Comparison of ENCODE assay signal across 25 mouse cellular contexts in genomic region chr14:47516755-47517154, GRCm38 (mm10). TPM values are rescaled to one million over a fixed set of nuclear protein-coding genes. Genes with fewer than 3 reads are reported as not detected.
DNase-seq lines count a peak whose midpoint lies in the region; ATAC-seq and TF ChIP-seq lines count a peak whose summit lies in the region.
"Had no signal": no experiment of that assay in that cellular context is flagged by ENCODE, and none has a peak within 500 bp of the region (broad histone marks: within the 10 kb centered on the region; RNA-seq: fewer than 3 reads in every experiment).

No protein-coding gene starts in this region.

- H3K36me3 ChIP-seq in liver, embryonic 14.5 days (replicated peaks; ENCODE audit: control insufficient read depth, insufficient read depth, low read depth): peaks cover 13% of the 10 kb centered on the region
- H3K36me3 ChIP-seq in hindbrain, embryonic 13.5 days: no peaks in the 10 kb centered on the region
- H3K36me3 ChIP-seq: embryonic facial prominence, embryonic 13.5 days; heart, embryonic 15.5 days; intestine, embryonic 15.5 days; limb, embryonic 10.5 days; limb, embryonic 15.5 days; lung, embryonic 15.5 days; midbrain, embryonic 13.5 days; neural tube, embryonic 13.5 days had no signal

- no peak for TF ChIP-seq CTCF in left cerebral cortex, adult 2 months (IDR thresholded peaks at IDR 0.05)
- TF ChIP-seq CTCF in liver, embryonic 14.5 days (IDR thresholded peaks at IDR 0.05; ENCODE audit: low read depth): no peak

- 82% methylated on average over 6 of the region's 6 CpGs for WGBS in liver, embryonic 14.5 days (ENCODE audit: insufficient replicate concordance)
- WGBS in hindbrain, embryonic 13.5 days: 90% methylated on average over 6 of the region's 6 CpGs

- peak overlapping the region; percentile 32 for H3K9ac ChIP-seq in liver, embryonic 14.5 days (replicated peaks)
- H3K9ac ChIP-seq in hindbrain, embryonic 13.5 days: no peak overlapping the region
- H3K9ac ChIP-seq: embryonic facial prominence, embryonic 13.5 days; heart, embryonic 15.5 days; intestine, embryonic 15.5 days; limb, embryonic 15.5 days; lung, embryonic 15.5 days; midbrain, embryonic 13.5 days; neural tube, embryonic 13.5 days had no signal

- H3K27me3 ChIP-seq in liver, embryonic 14.5 days (ENCODE audit: control insufficient read depth, insufficient read depth, low read length): no peaks in the 10 kb centered on the region
- H3K27me3 ChIP-seq in hindbrain, embryonic 13.5 days: no peaks in the 10 kb centered on the region
- H3K27me3 ChIP-seq: CH12.LX; embryonic facial prominence, embryonic 13.5 days; heart, embryonic 15.5 days; intestine, embryonic 15.5 days; limb, embryonic 15.5 days; lung, embryonic 15.5 days; midbrain, embryonic 13.5 days; neural tube, embryonic 13.5 days had no signal

- H3K4me2 ChIP-seq in liver, embryonic 14.5 days (ENCODE audit: low read depth): no peak overlapping the region
- H3K4me2 ChIP-seq in hindbrain, embryonic 13.5 days: no peak overlapping the region
- H3K4me2 ChIP-seq: embryonic facial prominence, embryonic 13.5 days; heart, embryonic 15.5 days; intestine, embryonic 15.5 days; limb, embryonic 15.5 days; lung, embryonic 15.5 days; midbrain, embryonic 13.5 days; neural tube, embryonic 13.5 days had no signal

- H3K4me3 ChIP-seq in left cerebral cortex, adult 2 months: no peak overlapping the region
- H3K4me3 ChIP-seq in liver, embryonic 14.5 days (ENCODE audit: insufficient read depth in 1 of 2, low read depth in 2 of 2, low read length in 2 of 2): no peak overlapping the region
- H3K4me3 ChIP-seq in hindbrain, embryonic 13.5 days: no peak overlapping the region
- H3K4me3 ChIP-seq: embryonic facial prominence, embryonic 13.5 days; erythroblast, embryonic 14.5 days; heart, embryonic 15.5 days; intestine, embryonic 15.5 days; limb, embryonic 10.5 days; limb, embryonic 15.5 days; lung, embryonic 15.5 days; midbrain, embryonic 13.5 days; neural tube, embryonic 13.5 days had no signal

- no peak for ATAC-seq in liver, embryonic 14.5 days (ENCODE audit: insufficient read depth)
- ATAC-seq in hindbrain, embryonic 13.5 days (ENCODE audit: low FRiP score): no peak
- ATAC-seq: forebrain, embryonic 16.5 days; hindbrain, postnatal 0 days; intestine, embryonic 15.5 days; midbrain, embryonic 13.5 days had no signal

- peaks cover 70 to 75% of the 10 kb centered on the region in 2 experiments for H3K4me1 ChIP-seq in liver, embryonic 14.5 days (replicated peaks; ENCODE audit: control insufficient read depth in 2 of 2, insufficient read depth in 2 of 2, low read length in 1 of 2)
- no peaks in the 10 kb centered on the region for H3K4me1 ChIP-seq in hindbrain, embryonic 13.5 days (replicated peaks)
- H3K4me1 ChIP-seq: embryonic facial prominence, embryonic 13.5 days; limb, embryonic 10.5 days; limb, embryonic 15.5 days; midbrain, embryonic 13.5 days had no signal

- peak overlapping the region; percentile 53; the same call in 1 of the 2 replicates for H3K27ac ChIP-seq in left cerebral cortex, adult 2 months
- H3K27ac ChIP-seq in liver, embryonic 14.5 days: peak overlapping the region; percentile 60
- H3K27ac ChIP-seq in hindbrain, embryonic 13.5 days: no peak overlapping the region
- H3K27ac ChIP-seq: embryonic facial prominence, embryonic 13.5 days; heart, embryonic 15.5 days; hindbrain, postnatal 0 days; intestine, embryonic 15.5 days; limb, embryonic 10.5 days; limb, embryonic 15.5 days; lung, embryonic 15.5 days; midbrain, embryonic 13.5 days; neural tube, embryonic 13.5 days had no signal

- TF ChIP-seq EP300 in liver, embryonic 14.5 days (IDR thresholded peaks at IDR 0.05; ENCODE audit: low read depth): no peak

- H3K9me3 ChIP-seq in liver, embryonic 14.5 days (ENCODE audit: control insufficient read depth, low read length): no peaks in the 10 kb centered on the region
- no peaks in the 10 kb centered on the region for H3K9me3 ChIP-seq in hindbrain, embryonic 13.5 days
- H3K9me3 ChIP-seq: embryonic facial prominence, embryonic 13.5 days; heart, embryonic 15.5 days; intestine, embryonic 15.5 days; limb, embryonic 10.5 days; limb, embryonic 15.5 days; lung, embryonic 15.5 days; midbrain, embryonic 13.5 days; neural tube, embryonic 13.5 days had no signal

- DNase-seq in left cerebral cortex, adult 2 months (ENCODE audit: extremely low spot score in 1 of 2, low spot score in 2 of 2): no peak
- no peak for DNase-seq in left cerebral cortex, postnatal 14 days (ENCODE audit: low spot score in 2 of 2)
- peak; percentile 18 for DNase-seq in urinary bladder, postnatal 14 days (ENCODE audit: low spot score)
- no peak for DNase-seq in urinary bladder, postnatal 25 days (ENCODE audit: low spot score)
- DNase-seq in liver, embryonic 14.5 days (ENCODE audit: low read depth in 3 of 3, low spot score in 3 of 3): no peak
- DNase-seq in cerebellum, postnatal 25 days: no peak
- DNase-seq: adrenal gland, postnatal 14 days; cerebellum, adult 11 months; cerebellum, adult 9-10 months; gastrocnemius, postnatal 10 days; kidney, adult 2 months; lung, postnatal 4 days had no signal

- intact Hi-C loops in left cerebral cortex, adult 2 months (cut with DNase I): no loop called here
- intact Hi-C loops in left cerebral cortex, postnatal 14 days (cut with DNase I): no loop called here

RNA-seq across cellular contexts. Expression of gene Atg14, which starts 53.7 kb away (rescaled TPM):
- 10 to 100 TPM; 18.9 to 20.6 TPM for total RNA-seq in left cerebral cortex, adult 2 months (2021)
- total RNA-seq in left cerebral cortex, postnatal 14 days (2021): 10 to 100 TPM; 15.2 to 15.4 TPM
- polyA plus RNA-seq in liver, embryonic 14.5 days (2012; rRNA removed): 3.0 and 3.7 TPM in 2 replicates
- polyA plus RNA-seq in liver, embryonic 14.5 days (2014; fragmentation: Nextera tagmentation; extraction: Ambion mirVana): 5.9 and 6.1 TPM in 2 replicates
- polyA plus RNA-seq in hindbrain, embryonic 13.5 days (2015; fragmentation: Nextera tagmentation; extraction: Ambion mirVana): 17.5 and 19.3 TPM in 2 replicates
